Mouse (Mus musculus): ENCODE results near the gene Tmem100. TPM values are rescaled to one million over a fixed set of nuclear protein-coding genes. Genes with fewer than 3 reads are reported as not detected.

Tmem100 gene
- polyA plus RNA-seq, 1 experiment from 2014 or later, result 19.4 TPM

GRCm38 (mm10) chr11:90007791-90008531 lies 22.2 kb upstream of the Tmem100 start:
- Histone ChIP-seq H3K36me3 (ENCODE audit: control insufficient read depth, insufficient read depth, low read length) (no peaks in the 10 kb centered on the region), H3K27me3 (replicated peaks; ENCODE audit: control insufficient read depth, insufficient read depth, low read length) (no peaks in the 10 kb centered on the region), H3K4me1 (ENCODE audit: control insufficient read depth, insufficient read depth, low read depth, low read length) (no peaks in the 10 kb centered on the region), H3K27ac (ENCODE audit: low read depth, low read length) (no peak overlapping the region), H3K9me3 (ENCODE audit: control insufficient read depth, low read length) (no peaks in the 10 kb centered on the region), H3K4me3 (ENCODE audit: low read length) (no peak overlapping the region), H3K9ac (ENCODE audit: low read depth, low read length) (no peak overlapping the region), H3K4me2 (ENCODE audit: low read length) (no peak overlapping the region)
- ATAC-seq, result no peak
- 40% methylated on average over 7 of the region's 7 CpGs for WGBS

- no peak for ATAC-seq
- 88% methylated on average over 6 of the region's 6 CpGs for WGBS
- no peak overlapping the region for H3K9ac ChIP-seq (ENCODE audit: low read depth, low read length)
Observed at GRCm38 (mm10) chr11:90013657-90014056, 16.5 kb upstream of the Tmem100 start.

GRCm38 (mm10) chr11:90015281-90015680 lies 14.9 kb upstream of the Tmem100 start:
- Histone ChIP-seq H3K9me3 (ENCODE audit: control insufficient read depth, low read length) (no peaks in the 10 kb centered on the region), H3K27ac (ENCODE audit: low read depth, low read length) (no peak overlapping the region), H3K4me2 (ENCODE audit: low read length) (no peak overlapping the region), H3K4me3 (ENCODE audit: low read length) (no peak overlapping the region), H3K27me3 (replicated peaks; ENCODE audit: control insufficient read depth, insufficient read depth, low read length) (no peaks in the 10 kb centered on the region), H3K36me3 (ENCODE audit: control insufficient read depth, insufficient read depth, low read length) (no peaks in the 10 kb centered on the region), H3K9ac (ENCODE audit: low read depth, low read length) (no peak overlapping the region), H3K4me1 (ENCODE audit: control insufficient read depth, insufficient read depth, low read depth, low read length) (no peaks in the 10 kb centered on the region)
- ATAC-seq, result no peak
- 70% methylated on average over 7 of the region's 7 CpGs for WGBS

More at GRCm38 (mm10) chr11:90013657-90014056, 16.5 kb upstream of the Tmem100 start:
- H3K27me3 ChIP-seq (replicated peaks; ENCODE audit: control insufficient read depth, insufficient read depth, low read length), result no peaks in the 10 kb centered on the region
- no peak overlapping the region for H3K4me3 ChIP-seq (ENCODE audit: low read length)
- H3K9me3 ChIP-seq (ENCODE audit: control insufficient read depth, low read length), result no peaks in the 10 kb centered on the region
- H3K36me3 ChIP-seq (ENCODE audit: control insufficient read depth, insufficient read depth, low read length), result no peaks in the 10 kb centered on the region
- H3K4me1 ChIP-seq (ENCODE audit: control insufficient read depth, insufficient read depth, low read depth, low read length), result no peaks in the 10 kb centered on the region
- H3K4me2 ChIP-seq (ENCODE audit: low read length), result no peak overlapping the region
- H3K27ac ChIP-seq (ENCODE audit: low read depth, low read length), result no peak overlapping the region

- Histone ChIP-seq H3K4me3 (ENCODE audit: low read length) (no peak overlapping the region), H3K27me3 (replicated peaks; ENCODE audit: control insufficient read depth, insufficient read depth, low read length) (no peaks in the 10 kb centered on the region), H3K9ac (ENCODE audit: low read depth, low read length) (no peak overlapping the region), H3K36me3 (ENCODE audit: control insufficient read depth, insufficient read depth, low read length) (no peaks in the 10 kb centered on the region), H3K4me2 (ENCODE audit: low read length) (no peak overlapping the region), H3K27ac (ENCODE audit: low read depth, low read length) (no peak overlapping the region), H3K4me1 (ENCODE audit: control insufficient read depth, insufficient read depth, low read depth, low read length) (no peaks in the 10 kb centered on the region), H3K9me3 (ENCODE audit: control insufficient read depth, low read length) (no peaks in the 10 kb centered on the region)
- WGBS, result 17% methylated on average over 7 of the region's 7 CpGs
- no peak for ATAC-seq
Observed at GRCm38 (mm10) chr11:90019161-90019560, 11.0 kb upstream of the Tmem100 start.

GRCm38 (mm10) chr11:90025891-90026801 lies 4.0 kb upstream of the Tmem100 start:
- H3K9me3 ChIP-seq (ENCODE audit: control insufficient read depth, low read length), result no peaks in the 10 kb centered on the region
- H3K36me3 ChIP-seq (ENCODE audit: control insufficient read depth, insufficient read depth, low read length), result no peaks in the 10 kb centered on the region
- H3K4me3 ChIP-seq (ENCODE audit: low read length), result no peak overlapping the region
- H3K9ac ChIP-seq (ENCODE audit: low read depth, low read length), result no peak overlapping the region
- no peak overlapping the region for H3K4me2 ChIP-seq (ENCODE audit: low read length)
- ATAC-seq, result no peak
- no peak overlapping the region for H3K27ac ChIP-seq (ENCODE audit: low read depth, low read length)
- H3K4me1 ChIP-seq (ENCODE audit: control insufficient read depth, insufficient read depth, low read depth, low read length), result peaks cover 4% of the 10 kb centered on the region
- H3K27me3 ChIP-seq (replicated peaks; ENCODE audit: control insufficient read depth, insufficient read depth, low read length), result no peaks in the 10 kb centered on the region; the same call in 1 of the 2 replicates
- WGBS, result 52% methylated on average over 14 of the region's 14 CpGs

- H3K4me3 ChIP-seq (ENCODE audit: low read length), result no peak overlapping the region
- no peak for ATAC-seq
- H3K27ac ChIP-seq (ENCODE audit: low read depth, low read length), result no peak overlapping the region
- WGBS, result 66% methylated on average over 5 of the region's 5 CpGs
- H3K36me3 ChIP-seq (ENCODE audit: control insufficient read depth, insufficient read depth, low read length), result no peaks in the 10 kb centered on the region
- no peak overlapping the region for H3K9ac ChIP-seq (ENCODE audit: low read depth, low read length)
- H3K27me3 ChIP-seq (replicated peaks; ENCODE audit: control insufficient read depth, insufficient read depth, low read length), result peaks cover 5% of the 10 kb centered on the region
- no peak overlapping the region for H3K4me2 ChIP-seq (ENCODE audit: low read length)
- peaks cover 4% of the 10 kb centered on the region for H3K4me1 ChIP-seq (ENCODE audit: control insufficient read depth, insufficient read depth, low read depth, low read length)
- H3K9me3 ChIP-seq (ENCODE audit: control insufficient read depth, low read length), result no peaks in the 10 kb centered on the region
Observed at GRCm38 (mm10) chr11:90026802-90027174, 3.4 kb upstream of the Tmem100 start.

- no peak overlapping the region for H3K27ac ChIP-seq (ENCODE audit: low read depth, low read length)
- H3K9ac ChIP-seq (ENCODE audit: low read depth, low read length), result no peak overlapping the region
Observed at GRCm38 (mm10) chr11:90027216-90027615, 2.9 kb upstream of the Tmem100 start.

GRCm38 (mm10) chr11:90028746-90029145 lies 1.4 kb upstream of the Tmem100 start:
- Histone ChIP-seq H3K4me3 (ENCODE audit: low read length) (no peak overlapping the region), H3K36me3 (ENCODE audit: control insufficient read depth, insufficient read depth, low read length) (no peaks in the 10 kb centered on the region), H3K27ac (ENCODE audit: low read depth, low read length) (no peak overlapping the region), H3K9ac (ENCODE audit: low read depth, low read length) (no peak overlapping the region), H3K4me1 (ENCODE audit: control insufficient read depth, insufficient read depth, low read depth, low read length) (peaks cover 9% of the 10 kb centered on the region), H3K27me3 (replicated peaks; ENCODE audit: control insufficient read depth, insufficient read depth, low read length) (peaks cover 10% of the 10 kb centered on the region), H3K9me3 (ENCODE audit: control insufficient read depth, low read length) (no peaks in the 10 kb centered on the region), H3K4me2 (ENCODE audit: low read length) (no peak overlapping the region)
- WGBS, result 91% methylated on average over 8 of the region's 8 CpGs
- ATAC-seq, result no peak

More at GRCm38 (mm10) chr11:90027216-90027615, 2.9 kb upstream of the Tmem100 start:
- WGBS, result 54% methylated on average over 7 of the region's 7 CpGs
- H3K4me3 ChIP-seq (ENCODE audit: low read length), result no peak overlapping the region
- H3K4me2 ChIP-seq (ENCODE audit: low read length), result no peak overlapping the region
- peaks cover 8% of the 10 kb centered on the region for H3K27me3 ChIP-seq (replicated peaks; ENCODE audit: control insufficient read depth, insufficient read depth, low read length)
- H3K9me3 ChIP-seq (ENCODE audit: control insufficient read depth, low read length), result no peaks in the 10 kb centered on the region
- ATAC-seq, result no peak
- H3K4me1 ChIP-seq (ENCODE audit: control insufficient read depth, insufficient read depth, low read depth, low read length), result peaks cover 4% of the 10 kb centered on the region
- H3K36me3 ChIP-seq (ENCODE audit: control insufficient read depth, insufficient read depth, low read length), result no peaks in the 10 kb centered on the region

- Histone ChIP-seq H3K9ac (ENCODE audit: low read depth, low read length) (no peak overlapping the region), H3K4me1 (ENCODE audit: control insufficient read depth, insufficient read depth, low read depth, low read length) (peaks cover 9% of the 10 kb centered on the region), H3K27ac (ENCODE audit: low read depth, low read length) (no peak overlapping the region), H3K36me3 (ENCODE audit: control insufficient read depth, insufficient read depth, low read length) (no peaks in the 10 kb centered on the region), H3K9me3 (ENCODE audit: control insufficient read depth, low read length) (no peaks in the 10 kb centered on the region), H3K4me3 (ENCODE audit: low read length) (peak overlapping the region; percentile 27), H3K27me3 (replicated peaks; ENCODE audit: control insufficient read depth, insufficient read depth, low read length) (peaks cover 10% of the 10 kb centered on the region), H3K4me2 (ENCODE audit: low read length) (peak overlapping the region; percentile 52)
- whole genome bisulfite sequencing, result 33% methylated on average over 10 of the region's 10 CpGs
- ATAC-seq, result no peak
Observed at GRCm38 (mm10) chr11:90029354-90029753, 794 bp upstream of the Tmem100 start.

Measured in hindbrain, embryonic 16.5 days (tissue).